Mouse (Mus musculus) stomach, embryonic 14.5 days (tissue): ENCODE results near the gene Nlrc5. TPM values are rescaled to one million over a fixed set of nuclear protein-coding genes. Genes with fewer than 3 reads are reported as not detected.
"Not testable (repeated sequence)": the region's sequence is repeated elsewhere in the genome, so short reads cannot be mapped to it uniquely, and the experiment has no call there.

ENCODE experiments used
- ATAC-seq: fragments of 200-750 bp; cut with Nextera tagmentation; 2 replicates; pipeline ENCODE4 v1.8.0; 2017; ENCODE audit warnings: low read depth, moderate TSS enrichment; ENCODE audit not compliant: insufficient number of reproducible peaks, insufficient read depth, low FRiP score
- H3K27ac ChIP-seq: fragments of 300-500 bp; sonication (generic); 2 replicates; pipeline ENCODE4 v1.5.1; 2014; ENCODE audit warnings: mild to moderate bottlenecking, low read length, moderate library complexity, mixed read lengths
- H3K27me3 ChIP-seq: fragments of 300-500 bp; sonication (generic); 2 replicates; pipeline ENCODE4 v1.6.1; 2014; ENCODE audit warnings: low read length, control low read depth, mixed read lengths; ENCODE audit not compliant: control insufficient read depth, insufficient read depth
- H3K36me3 ChIP-seq: fragments of 300-500 bp; sonication (generic); 2 replicates; pipeline ENCODE4 v1.6.1; 2014; ENCODE audit warnings: mild to moderate bottlenecking, control low read depth, low read length, moderate library complexity, mixed read lengths; ENCODE audit not compliant: control insufficient read depth, insufficient read depth
- H3K4me1 ChIP-seq: fragments of 300-500 bp; sonication (generic); 2 replicates; pipeline ENCODE4 v1.6.1; 2014; ENCODE audit warnings: low read length, control low read depth, mixed read lengths; ENCODE audit not compliant: control insufficient read depth, insufficient read depth
- H3K4me2 ChIP-seq: fragments of 300-500 bp; sonication (generic); replicated peaks from 2 replicates; pipeline ENCODE4 v1.6.1; 2014; ENCODE audit warnings: low read depth, low read length, control low read depth
- H3K4me3 ChIP-seq: fragments of 300-500 bp; sonication (generic); 2 replicates; pipeline ENCODE4 v1.5.1; 2014; ENCODE audit warnings: low read depth, low read length, control low read depth
- H3K9ac ChIP-seq: fragments of 300-500 bp; sonication (generic); replicated peaks from 2 replicates; pipeline ENCODE4 v1.6.1; 2014; ENCODE audit warnings: low read depth, mild to moderate bottlenecking, control low read depth, low read length, moderate library complexity, mixed read lengths
- H3K9me3 ChIP-seq: fragments of 300-500 bp; sonication (generic); 2 replicates; pipeline ENCODE4 v1.6.1; 2016; ENCODE audit warnings: low read depth, low read length, control low read depth; ENCODE audit not compliant: control insufficient read depth
- WGBS: fragments of 180-500 bp; shearing (Covaris S2); extraction: QIAGEN DNeasy Blood & Tissue Kit; methylation state at CpG from one replicate; pipeline ENCODE4 v1.1.7; 2014; 5-methylcytosine and 5-hydroxymethylcytosine counted together
- polyA plus RNA-seq: library from polyadenylated mRNA; unstranded; fragments of >200 nt; fragmentation: Nextera tagmentation; extraction: Ambion mirVana; gene quantifications from 2 replicates; pipeline ENCODE4 v1.2.1, GENCODE M21; 2014

The Nlrc5 gene
- polyA plus RNA-seq, 1 experiment from 2014 or later = 1.4 TPM

DNA sequence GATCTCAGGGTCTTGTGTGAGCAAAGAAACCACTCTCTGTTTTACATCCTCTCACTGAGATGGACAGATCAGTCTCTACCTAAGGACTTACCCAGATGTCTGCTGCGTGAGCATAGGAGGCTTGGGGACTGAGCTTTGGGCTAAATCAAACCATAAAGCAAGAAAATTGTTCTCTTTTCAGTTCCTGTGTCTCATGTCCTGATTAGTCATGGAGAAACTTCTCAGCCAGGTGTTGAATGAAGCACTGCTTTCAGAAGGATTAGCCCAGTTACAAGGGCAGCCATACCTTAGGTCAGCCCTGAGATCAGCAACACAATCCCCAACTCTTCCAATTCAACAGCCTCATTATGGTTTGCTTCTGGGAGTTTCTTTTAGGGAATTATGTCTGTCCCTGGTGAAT, 7.5 kb downstream of the Nlrc5 start:
- H3K4me2 ChIP-seq = no peak overlapping the region
- no peak overlapping the region for H3K4me3 ChIP-seq
- H3K27me3 ChIP-seq = no peaks in the 10 kb centered on the region
- 89% methylated on average over 1 of the region's 1 CpGs for WGBS
- no peak for ATAC-seq
- H3K27ac ChIP-seq = no peak overlapping the region
- no peaks in the 10 kb centered on the region for H3K36me3 ChIP-seq
- no peaks in the 10 kb centered on the region for H3K9me3 ChIP-seq
- no peak overlapping the region for H3K9ac ChIP-seq
- no peaks in the 10 kb centered on the region for H3K4me1 ChIP-seq

DNA sequence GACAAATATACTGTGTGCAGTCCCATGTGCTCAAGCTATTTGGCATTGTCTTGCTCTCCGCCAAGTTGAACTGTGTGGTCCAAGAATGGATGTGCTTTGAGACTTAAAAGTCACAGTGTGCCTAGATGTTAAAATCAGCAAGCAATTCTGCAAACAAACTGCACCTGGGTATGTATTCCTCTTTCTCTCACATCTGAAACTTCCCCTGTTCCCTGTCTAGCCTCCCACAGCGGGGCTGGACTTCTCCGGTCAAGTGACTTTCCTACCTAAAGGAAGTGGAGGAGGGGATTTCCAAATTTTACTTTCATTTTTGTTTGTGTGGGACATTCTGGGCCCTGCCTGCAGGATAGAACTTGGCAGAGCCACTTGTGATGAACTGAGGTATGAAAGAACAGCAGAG, 9.0 kb downstream of the Nlrc5 start:
- Histone ChIP-seq H3K9me3 (no peaks in the 10 kb centered on the region), H3K9ac (no peak overlapping the region), H3K4me1 (no peaks in the 10 kb centered on the region), H3K4me2 (no peak overlapping the region), H3K36me3 (no peaks in the 10 kb centered on the region), H3K27ac (no peak overlapping the region), H3K27me3 (no peaks in the 10 kb centered on the region), H3K4me3 (no peak overlapping the region)
- 82% methylated on average over 3 of the region's 3 CpGs for WGBS
- ATAC-seq = no peak

DNA sequence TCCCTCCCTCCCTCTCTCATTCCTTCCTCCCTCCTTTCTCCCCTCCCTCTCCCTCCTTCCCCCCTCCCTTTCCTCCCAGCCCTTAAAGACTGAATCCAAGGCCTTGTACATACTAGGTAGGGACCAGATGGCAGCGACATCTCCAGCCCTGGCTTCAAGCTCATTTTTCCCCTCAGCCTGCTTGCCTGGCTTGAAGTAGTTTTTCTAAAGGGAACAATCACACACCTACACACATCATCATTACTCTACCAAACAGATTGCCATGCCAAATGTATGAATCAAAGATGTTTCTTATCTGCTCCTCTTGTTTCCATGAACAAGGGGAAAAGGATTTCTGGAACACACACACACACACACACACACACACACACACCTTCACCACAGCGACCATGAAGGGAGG, 10.3 kb downstream of the Nlrc5 start:
- ATAC-seq = no peak
- no peak overlapping the region for H3K4me3 ChIP-seq
- H3K27me3 ChIP-seq = no peaks in the 10 kb centered on the region
- no peaks in the 10 kb centered on the region for H3K36me3 ChIP-seq
- no peaks in the 10 kb centered on the region for H3K9me3 ChIP-seq
- H3K4me2 ChIP-seq = no peak overlapping the region
- no peak overlapping the region for H3K9ac ChIP-seq
- no peak overlapping the region for H3K27ac ChIP-seq
- H3K4me1 ChIP-seq = no peaks in the 10 kb centered on the region
- 64% methylated on average over 2 of the region's 2 CpGs for WGBS

DNA sequence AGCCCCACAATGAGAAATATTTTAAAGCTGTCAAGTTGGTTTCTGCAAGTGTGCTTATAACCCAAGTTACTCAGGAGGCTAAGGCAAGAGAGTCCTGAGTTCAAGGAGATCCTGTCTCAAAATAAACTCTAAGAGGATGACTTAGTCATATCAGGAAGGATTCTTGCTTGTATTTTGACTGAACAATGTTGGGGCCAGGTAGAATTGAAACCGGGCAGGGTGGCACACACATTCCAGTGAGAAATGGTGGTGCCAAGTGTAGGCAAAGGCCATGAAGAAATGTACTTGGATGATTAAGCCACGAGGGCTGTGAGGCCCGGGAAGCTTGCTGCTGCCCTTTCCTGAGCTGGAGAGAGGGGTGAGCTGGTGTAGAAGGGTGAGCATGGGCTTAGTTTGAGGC, 13.0 kb downstream of the Nlrc5 start:
- Histone ChIP-seq H3K4me3 (no peak overlapping the region), H3K36me3 (no peaks in the 10 kb centered on the region), H3K9me3 (no peaks in the 10 kb centered on the region), H3K4me1 (no peaks in the 10 kb centered on the region), H3K9ac (no peak overlapping the region), H3K27me3 (no peaks in the 10 kb centered on the region), H3K4me2 (no peak overlapping the region), H3K27ac (no peak overlapping the region)
- WGBS = 83% methylated on average over 3 of the region's 3 CpGs
- ATAC-seq = no peak

DNA sequence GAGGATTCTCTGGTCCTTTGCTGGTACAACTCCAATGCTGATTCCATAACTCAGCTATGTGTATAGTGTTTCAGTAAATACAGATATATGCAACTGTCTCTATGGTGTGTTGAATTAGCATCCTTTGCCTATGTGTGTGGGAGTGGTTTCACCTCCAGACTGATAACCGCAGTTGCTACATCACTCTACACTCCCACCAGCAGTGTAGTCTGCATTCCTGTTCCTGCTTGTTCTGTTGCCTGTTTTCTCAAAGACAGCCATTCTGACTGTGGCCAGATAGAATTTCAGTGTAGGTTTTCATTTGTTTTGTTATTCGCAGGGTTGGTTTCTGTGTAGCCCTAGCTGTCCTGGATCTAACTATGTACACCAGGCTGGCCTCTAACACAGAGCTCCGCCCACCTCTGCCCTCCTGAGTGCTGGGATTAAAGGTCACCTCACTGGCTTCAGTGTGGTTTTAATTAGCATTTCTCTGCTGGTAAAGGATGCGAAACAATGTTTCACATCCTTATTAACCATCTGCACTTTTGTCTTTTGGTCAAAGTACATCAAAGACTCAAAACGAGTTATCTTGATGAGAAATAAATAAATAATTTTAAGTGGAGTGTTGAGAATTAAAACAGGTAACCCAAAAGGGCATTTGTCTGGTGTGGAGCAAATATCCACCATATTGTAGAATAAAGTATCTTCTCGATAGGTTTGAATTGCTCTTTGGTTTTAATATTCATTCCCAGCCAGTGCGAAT, 13.6 kb downstream of the Nlrc5 start:
- no peaks in the 10 kb centered on the region for H3K9me3 ChIP-seq
- H3K4me2 ChIP-seq = no peak overlapping the region
- H3K27me3 ChIP-seq = no peaks in the 10 kb centered on the region
- H3K36me3 ChIP-seq = no peaks in the 10 kb centered on the region
- ATAC-seq = no peak
- no peak overlapping the region for H3K9ac ChIP-seq
- no peak overlapping the region for H3K4me3 ChIP-seq
- no peaks in the 10 kb centered on the region for H3K4me1 ChIP-seq
- WGBS = 86% methylated on average over 7 of the region's 7 CpGs
- H3K27ac ChIP-seq = no peak overlapping the region

DNA sequence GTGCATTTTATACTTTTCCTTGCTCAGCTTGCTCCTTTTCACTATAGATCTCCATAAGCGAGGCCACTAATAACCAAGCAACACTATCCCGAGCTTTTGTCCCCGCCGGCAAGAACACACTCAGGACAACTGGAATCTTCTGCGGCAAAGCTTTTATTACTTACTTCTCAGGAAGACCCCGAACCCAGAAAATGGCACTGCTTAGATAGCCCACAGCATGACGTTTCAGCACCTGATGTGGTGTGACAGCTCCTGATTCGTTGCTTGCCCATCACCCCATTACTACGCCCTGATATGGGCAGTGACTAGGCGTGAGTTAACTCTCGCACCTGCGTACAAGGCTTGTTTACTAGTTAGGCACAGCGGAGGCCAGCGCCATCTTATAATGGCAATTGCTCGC, 18.8 kb downstream of the Nlrc5 start:
- not testable (repeated sequence) for H3K9ac ChIP-seq, ATAC-seq, H3K36me3 ChIP-seq, H3K27ac ChIP-seq, H3K4me3 ChIP-seq, H3K4me1 ChIP-seq, H3K9me3 ChIP-seq, H3K27me3 ChIP-seq, H3K4me2 ChIP-seq
- WGBS = 87% methylated on average over 15 of the region's 15 CpGs

DNA sequence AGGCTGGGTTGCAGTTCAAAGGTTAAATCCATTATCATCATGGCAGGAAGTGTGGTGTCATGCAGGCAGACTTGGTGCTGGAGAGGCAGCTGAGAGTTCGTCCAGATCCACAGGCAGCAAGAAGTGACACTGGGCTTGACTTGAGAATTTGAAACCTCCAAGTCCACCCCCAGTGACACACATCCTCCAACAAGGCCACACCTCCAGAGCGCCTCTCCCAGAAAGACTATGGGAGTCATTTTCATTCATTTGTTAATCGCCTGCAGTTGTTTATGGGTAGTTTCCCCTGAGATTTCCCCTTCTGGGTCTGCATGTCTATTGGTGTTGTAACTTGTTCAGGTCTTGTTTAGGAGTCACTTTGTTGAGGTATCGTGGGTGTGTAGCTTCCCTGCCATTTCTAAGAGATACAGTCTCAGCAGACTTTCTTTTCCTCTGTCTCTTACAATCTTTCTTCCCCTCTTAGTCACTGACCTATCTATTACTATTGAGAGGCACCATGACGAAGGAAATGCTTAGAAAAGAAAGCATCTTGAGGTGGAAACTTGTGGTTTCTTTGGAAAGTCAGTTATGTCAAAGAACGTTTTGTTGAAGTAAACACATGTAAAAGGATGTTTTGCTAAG, 19.8 kb downstream of the Nlrc5 start:
- H3K27me3 ChIP-seq = no peaks in the 10 kb centered on the region
- no peaks in the 10 kb centered on the region for H3K36me3 ChIP-seq
- no peaks in the 10 kb centered on the region for H3K9me3 ChIP-seq
- H3K4me2 ChIP-seq = no peak overlapping the region
- no peak for ATAC-seq
- WGBS = 80% methylated on average over 6 of the region's 6 CpGs
- H3K27ac ChIP-seq = no peak overlapping the region
- H3K4me3 ChIP-seq = no peak overlapping the region
- H3K9ac ChIP-seq = no peak overlapping the region
- H3K4me1 ChIP-seq = no peaks in the 10 kb centered on the region

DNA sequence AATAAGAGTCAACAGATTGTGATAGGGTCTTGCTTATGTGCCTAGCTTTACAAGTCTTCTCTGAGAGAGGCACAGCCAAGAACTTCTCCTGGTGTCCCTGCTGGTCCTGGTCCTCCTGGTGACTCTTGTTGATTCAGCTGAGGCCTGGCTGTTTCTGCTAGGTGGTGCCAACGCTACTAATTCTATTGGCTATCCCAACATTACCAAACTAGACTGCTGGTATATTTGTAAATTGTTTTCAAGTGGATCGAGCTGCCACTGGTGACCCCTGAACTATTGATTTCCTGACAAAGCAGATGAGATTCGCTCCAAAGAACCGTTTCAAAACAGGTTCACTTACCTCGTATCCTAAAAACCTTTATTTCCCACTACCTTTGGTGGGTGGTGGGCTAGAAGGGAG, 20.7 kb downstream of the Nlrc5 start:
- 74% methylated on average over 5 of the region's 5 CpGs for WGBS
- no peak overlapping the region for H3K27ac ChIP-seq
- no peak for ATAC-seq
- H3K4me3 ChIP-seq = no peak overlapping the region
- H3K9ac ChIP-seq = no peak overlapping the region
- H3K27me3 ChIP-seq = no peaks in the 10 kb centered on the region
- no peaks in the 10 kb centered on the region for H3K36me3 ChIP-seq
- H3K4me1 ChIP-seq = no peaks in the 10 kb centered on the region
- H3K9me3 ChIP-seq = no peaks in the 10 kb centered on the region
- H3K4me2 ChIP-seq = no peak overlapping the region

DNA sequence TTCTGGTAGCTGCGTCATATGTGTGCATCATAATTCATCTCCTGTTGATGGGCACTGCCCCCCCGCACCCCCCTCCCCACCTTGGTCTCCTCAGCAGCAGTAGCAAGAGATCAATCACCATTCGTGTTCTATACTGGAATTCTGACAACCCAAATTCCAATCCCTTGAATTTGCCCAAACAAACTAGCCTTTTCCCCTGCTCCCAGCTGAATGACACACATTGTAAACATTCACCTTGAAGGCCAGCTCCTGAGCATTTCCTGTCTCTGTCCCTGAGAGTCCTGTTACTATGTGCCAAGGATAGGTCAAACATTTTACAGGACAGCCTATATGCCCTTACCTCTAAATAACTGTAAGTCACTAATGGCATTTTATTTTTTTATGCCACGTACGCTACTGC, 21.9 kb downstream of the Nlrc5 start:
- Histone ChIP-seq H3K4me1 (no peaks in the 10 kb centered on the region), H3K4me2 (no peak overlapping the region), H3K27ac (no peak overlapping the region), H3K9ac (no peak overlapping the region), H3K36me3 (no peaks in the 10 kb centered on the region), H3K9me3 (no peaks in the 10 kb centered on the region), H3K4me3 (no peak overlapping the region), H3K27me3 (no peaks in the 10 kb centered on the region)
- no peak for ATAC-seq
- 61% methylated on average over 5 of the region's 5 CpGs for WGBS
